Mouse (Mus musculus) midbrain, embryonic 12.5 days (tissue): ENCODE measurements around the gene Skap1. TPM values are rescaled to one million over a fixed set of nuclear protein-coding genes. Genes with fewer than 3 reads are reported as not detected.

Experiments used
- ATAC-seq: fragments of 200-750 bp; cut with Nextera tagmentation; 2 replicates; pipeline ENCODE4 v1.8.0; 2017; ENCODE audit warnings: low read depth, moderate TSS enrichment, moderate library complexity; ENCODE audit not compliant: low FRiP score
- H3K27ac ChIP-seq: fragments of 300-500 bp; sonication (generic); replicated peaks from 2 replicates; pipeline ENCODE4 v1.5.1; 2016; ENCODE audit warnings: mild to moderate bottlenecking
- H3K27me3 ChIP-seq: fragments of 300-500 bp; sonication (generic); 2 replicates; pipeline ENCODE4 v1.6.1; 2016; ENCODE audit warnings: mild to moderate bottlenecking
- H3K36me3 ChIP-seq: fragments of 300-500 bp; sonication (generic); 2 replicates; pipeline ENCODE4 v1.6.1; 2016
- H3K4me1 ChIP-seq: fragments of 300-500 bp; sonication (generic); 2 replicates; pipeline ENCODE4 v1.6.1; 2016
- H3K4me2 ChIP-seq: fragments of 300-500 bp; sonication (generic); replicated peaks from 2 replicates; pipeline ENCODE4 v1.6.1; 2016; ENCODE audit warnings: mild to moderate bottlenecking, moderate library complexity
- H3K4me3 ChIP-seq: fragments of 300-500 bp; sonication (generic); 2 replicates; pipeline ENCODE4 v1.5.1; 2016; ENCODE audit warnings: mild to moderate bottlenecking
- H3K9ac ChIP-seq: fragments of 300-500 bp; sonication (generic); replicated peaks from 2 replicates; pipeline ENCODE4 v1.6.1; 2016; ENCODE audit warnings: mild to moderate bottlenecking, moderate library complexity
- H3K9me3 ChIP-seq: fragments of 300-500 bp; sonication (generic); 2 replicates; pipeline ENCODE4 v1.6.1; 2016; ENCODE audit warnings: mild to moderate bottlenecking
- WGBS: fragments of 180-500 bp; shearing (Covaris S2); methylation state at CpG from one replicate; pipeline ENCODE4 v1.1.7; 2016; 5-methylcytosine and 5-hydroxymethylcytosine counted together
- polyA plus RNA-seq: library from polyadenylated mRNA; unstranded; fragments of >200 nt; fragmentation: Nextera tagmentation; extraction: Ambion mirVana; gene quantifications from 2 replicates; pipeline ENCODE4 v1.2.1, GENCODE M21; 2016

The Skap1 gene
- polyA plus RNA-seq, 1 experiment from 2014 or later: 1.7 TPM

- Histone ChIP-seq H3K27me3 (no peaks in the 10 kb centered on the region), H3K9ac (no peak overlapping the region), H3K27ac (no peak overlapping the region), H3K9me3 (no peaks in the 10 kb centered on the region), H3K4me2 (no peak overlapping the region), H3K4me1 (no peaks in the 10 kb centered on the region), H3K36me3 (peaks cover 88% of the 10 kb centered on the region), H3K4me3 (no peak overlapping the region)
- ATAC-seq: no peak
- WGBS: 60% methylated on average over 1 of the region's 1 CpGs
Observed at GRCm38 (mm10) chr11:96808066-96808465, 343.7 kb downstream of the Skap1 start.

Other genes with a start within 250 kb of the Skap1 start
- gene Hoxb9, start 193.1 kb upstream of the Skap1 start, polyA plus RNA-seq: not detected in 2 replicates
- not detected in 2 replicates for gene Hoxb8, start 182.7 kb upstream of the Skap1 start, polyA plus RNA-seq
- gene Hoxb7, start 178.0 kb upstream of the Skap1 start, polyA plus RNA-seq: not detected in 2 replicates
- gene Hoxb6, start 172.1 kb upstream of the Skap1 start, polyA plus RNA-seq: not detected in 2 replicates
- not detected in 2 replicates for gene Hoxb5, start 161.3 kb upstream of the Skap1 start, polyA plus RNA-seq
- gene Hoxb4, start 146.3 kb upstream of the Skap1 start, polyA plus RNA-seq: not detected in 2 replicates
- gene Hoxb3, start 141.3 kb upstream of the Skap1 start, polyA plus RNA-seq: not detected in 2 replicates
- gene Hoxb2, start 114.1 kb upstream of the Skap1 start, polyA plus RNA-seq: 0.15 and 0.38 TPM in 2 replicates
- not detected in 2 replicates for gene Hoxb1, start 98.8 kb upstream of the Skap1 start, polyA plus RNA-seq